13 mouse cellular contexts compared by ENCODE assay signal in genomic region chr3:9568565-9569228, GRCm38 (mm10). TPM values are rescaled to one million over a fixed set of nuclear protein-coding genes. Genes with fewer than 3 reads are reported as not detected.
A peak's percentile ranks its signal among the peaks of the same experiment; 100 is the strongest.
DNase-seq lines count a peak whose midpoint lies in the region; ATAC-seq and TF ChIP-seq lines count a peak whose summit lies in the region.
"Had no signal": no experiment of that assay in that cellular context is flagged by ENCODE, and none has a peak within 500 bp of the region (broad histone marks: within the 10 kb centered on the region; RNA-seq: fewer than 3 reads in every experiment).

No protein-coding gene starts in this region.

- peaks cover 10% of the 10 kb centered on the region for H3K4me1 ChIP-seq in kidney, postnatal 0 days (replicated peaks; ENCODE audit: insufficient read depth, low read length)
- H3K4me1 ChIP-seq in embryonic facial prominence, embryonic 15.5 days: peaks cover 15% of the 10 kb centered on the region
- peaks cover 6% of the 10 kb centered on the region; the same call in 1 of the 2 replicates for H3K4me1 ChIP-seq in midbrain, postnatal 0 days (ENCODE audit: insufficient read depth, low read length)
- no peaks in the 10 kb centered on the region for H3K4me1 ChIP-seq in lung, adult 2 months (ENCODE audit: control insufficient read depth, insufficient read depth, low read length)

- no peaks in the 10 kb centered on the region for H3K9me3 ChIP-seq in kidney, postnatal 0 days (replicated peaks; ENCODE audit: low read length)
- no peaks in the 10 kb centered on the region for H3K9me3 ChIP-seq in embryonic facial prominence, embryonic 15.5 days (replicated peaks)
- H3K9me3 ChIP-seq in midbrain, postnatal 0 days (ENCODE audit: low read length): no peaks in the 10 kb centered on the region
- H3K9me3 ChIP-seq: kidney, embryonic 15.5 days had no signal

- no peaks in the 10 kb centered on the region for H3K27me3 ChIP-seq in kidney, postnatal 0 days (ENCODE audit: insufficient read depth, low read length)
- H3K27me3 ChIP-seq in embryonic facial prominence, embryonic 15.5 days: no peaks in the 10 kb centered on the region
- H3K27me3 ChIP-seq in midbrain, postnatal 0 days (ENCODE audit: insufficient read depth, low read length): no peaks in the 10 kb centered on the region
- H3K27me3 ChIP-seq: CH12.LX; kidney, embryonic 15.5 days had no signal

- WGBS in kidney, postnatal 0 days: 60% methylated on average over 10 of the region's 10 CpGs
- WGBS in embryonic facial prominence, embryonic 15.5 days: 44% methylated on average over 10 of the region's 10 CpGs
- 73% methylated on average over 10 of the region's 10 CpGs for WGBS in midbrain, postnatal 0 days
- 71% methylated on average over 10 of the region's 10 CpGs for WGBS in lung, adult 2 months

- ATAC-seq in kidney, postnatal 0 days (replicated peaks; ENCODE audit: low FRiP score, low read depth): no peak
- no peak for ATAC-seq in embryonic facial prominence, embryonic 15.5 days (ENCODE audit: insufficient number of reproducible peaks, low FRiP score, low TSS enrichment, low read depth)
- ATAC-seq in midbrain, postnatal 0 days (ENCODE audit: low FRiP score): peak; percentile 38; the same call in 1 of the 2 replicates
- ATAC-seq in megakaryocyte progenitor cell, adult 5-6 weeks (replicated peaks; ENCODE audit: poor library complexity): no peak

- no peak for DNase-seq in kidney, postnatal 0 days (ENCODE audit: low spot score)
- no peak for DNase-seq in kidney, adult 18-20 months
- DNase-seq in cerebellum, adult 8-10 months: peak; percentile 13
- DNase-seq in midbrain, postnatal 0 days (ENCODE audit: low spot score): no peak
- no peak for DNase-seq in lung, adult 2 months
- DNase-seq: adrenal gland, postnatal 14 days; heart, adult 11 months; thymus, postnatal 14 days had no signal

- H3K4me2 ChIP-seq in kidney, postnatal 0 days (ENCODE audit: low read length): 0 out of 2 replicates have a peak overlapping the region, but pooled peaks have one; percentile 5
- peak overlapping the region; percentile 15 for H3K4me2 ChIP-seq in embryonic facial prominence, embryonic 15.5 days (replicated peaks)
- peak overlapping the region; percentile 34 for H3K4me2 ChIP-seq in midbrain, postnatal 0 days (ENCODE audit: low read depth, low read length, poor library complexity, severe bottlenecking)
- H3K4me2 ChIP-seq: kidney, embryonic 15.5 days had no signal

- no peak overlapping the region for H3K9ac ChIP-seq in kidney, postnatal 0 days (ENCODE audit: low read depth, low read length)
- no peak overlapping the region for H3K9ac ChIP-seq in embryonic facial prominence, embryonic 15.5 days
- H3K9ac ChIP-seq in midbrain, postnatal 0 days (replicated peaks; ENCODE audit: low read length, poor library complexity, severe bottlenecking): no peak overlapping the region
- H3K9ac ChIP-seq: kidney, embryonic 15.5 days; liver, embryonic 14.5 days had no signal

- TF ChIP-seq POLR2A in lung, adult 2 months (IDR thresholded peaks at IDR 0.05; ENCODE audit: borderline replicate concordance, extremely low read depth, low read depth, low read length): no peak

- peak overlapping the region; percentile 42; the same call in 1 of the 2 replicates for H3K27ac ChIP-seq in kidney, postnatal 0 days
- peak overlapping the region; percentile 34; the same call in 1 of the 2 replicates for H3K27ac ChIP-seq in embryonic facial prominence, embryonic 15.5 days (replicated peaks)
- H3K27ac ChIP-seq in midbrain, postnatal 0 days (ENCODE audit: low read depth, low read length): no peak overlapping the region
- H3K27ac ChIP-seq: kidney, embryonic 15.5 days; liver, embryonic 14.5 days had no signal

- no peak overlapping the region for H3K4me3 ChIP-seq in kidney, postnatal 0 days (replicated peaks; ENCODE audit: low read depth, low read length)
- H3K4me3 ChIP-seq in embryonic facial prominence, embryonic 15.5 days (replicated peaks): no peak overlapping the region
- H3K4me3 ChIP-seq in midbrain, postnatal 0 days (ENCODE audit: low read depth, low read length): no peak overlapping the region
- H3K4me3 ChIP-seq in lung, adult 2 months (replicated peaks; ENCODE audit: extremely low read depth, low read depth, low read length): no peak overlapping the region
- H3K4me3 ChIP-seq: kidney, embryonic 15.5 days had no signal

- H3K36me3 ChIP-seq in kidney, postnatal 0 days (ENCODE audit: insufficient read depth, low read length): no peaks in the 10 kb centered on the region
- no peaks in the 10 kb centered on the region; the same call in 1 of the 2 replicates for H3K36me3 ChIP-seq in embryonic facial prominence, embryonic 15.5 days
- H3K36me3 ChIP-seq in midbrain, postnatal 0 days (ENCODE audit: insufficient read depth, low read length): 0 out of 2 replicates have a peak, but pooled peaks cover under 1% of the 10 kb centered on the region
- H3K36me3 ChIP-seq: kidney, embryonic 15.5 days had no signal

- no peak for TF ChIP-seq CTCF in kidney, postnatal 0 days (IDR thresholded peaks at IDR 0.05; ENCODE audit: low read depth)
- TF ChIP-seq CTCF in midbrain, postnatal 0 days (IDR thresholded peaks at IDR 0.05): no peak
- no peak for TF ChIP-seq CTCF in lung, adult 2 months (IDR thresholded peaks at IDR 0.05; ENCODE audit: insufficient read depth, low read length)

RNA-seq across cellular contexts. Expression of gene Zfp704, which starts 41.2 kb away (rescaled TPM):
- 7.9 and 8.6 TPM in 2 replicates for polyA plus RNA-seq in kidney, postnatal 0 days (2015; fragmentation: Nextera tagmentation; extraction: Ambion mirVana)
- polyA plus RNA-seq in embryonic facial prominence, embryonic 15.5 days (2015; fragmentation: Nextera tagmentation; extraction: Ambion mirVana): 9.0 and 10.2 TPM in 2 replicates
- total RNA-seq in midbrain, postnatal 0 days (2014; rRNA removed): 68.8 and 72.9 TPM in 2 replicates
- polyA plus RNA-seq in midbrain, postnatal 0 days (2015; fragmentation: Nextera tagmentation; extraction: Ambion mirVana): 8.9 and 11.3 TPM in 2 replicates
- polyA plus RNA-seq in lung, adult 2 months (2012; rRNA removed): 8.5 and 9.7 TPM in 2 replicates
- 16.3 and 20.8 TPM in 2 replicates for total RNA-seq in megakaryocyte progenitor cell, adult 5-6 weeks (2015)
- 12.9 and 14.8 TPM in 2 replicates for total RNA-seq in megakaryocyte progenitor cell, adult 5-6 weeks (2017)
- total RNA-seq: CH12.LX had no signal
